Mouse (Mus musculus) ES-Bruce4 (cell line): ENCODE results near the gene Adra1d.

Experiments used
- CTCF ChIP-seq: IDR thresholded peaks from one replicate; pipeline ENCODE4 v1.8.1; 2011; ENCODE audit warnings: low read depth, low read length
- EP300 ChIP-seq: IDR thresholded peaks from 2 replicates; pipeline ENCODE4 v1.6.1; 2011; ENCODE audit warnings: low read depth, low read length; ENCODE audit not compliant: insufficient read depth
- POLR2A ChIP-seq: IDR thresholded peaks from one replicate; pipeline ENCODE4 v1.8.1; 2011; ENCODE audit warnings: low read length; ENCODE audit not compliant: insufficient read depth

DNA sequence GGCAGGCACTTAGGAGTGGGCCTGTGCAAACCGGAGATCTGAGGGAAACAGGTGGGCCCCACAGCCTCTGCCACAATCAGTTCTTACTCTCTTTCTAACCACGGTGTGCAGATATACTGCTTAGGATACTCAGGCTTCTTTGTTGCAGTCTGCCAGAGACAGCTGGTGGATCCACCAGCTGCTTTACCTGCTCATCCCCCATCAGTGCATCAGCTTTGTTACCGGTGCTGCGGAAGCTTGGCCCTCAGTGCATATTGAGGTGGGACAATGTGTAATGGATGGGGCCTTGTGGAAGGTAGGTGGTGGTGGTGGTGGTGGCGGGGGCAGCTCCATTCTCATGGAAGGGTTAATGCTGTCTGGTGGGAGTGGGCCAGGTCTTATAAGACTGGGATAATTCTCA lies 13.0 kb downstream of the Adra1d start:
- no peak for TF ChIP-seq POLR2A
- TF ChIP-seq CTCF = no peak
- no peak for TF ChIP-seq EP300
